Mouse (Mus musculus) thymus, adult 18-20 months (tissue): ENCODE measurements at regions not wholly inside any gene's neighbourhood (a gene's known extent, or its start where the extent isn't known, plus 50 kb on each side); places are given as distances from the start of the nearest gene placed in this dataset.

Source experiments
- DNase-seq, 2 experiments: peaks; one replicate each; pipeline ENCODE4 v3.0.0; 2022; ENCODE audit warnings: mixed read lengths in 2 of 2

DNA sequence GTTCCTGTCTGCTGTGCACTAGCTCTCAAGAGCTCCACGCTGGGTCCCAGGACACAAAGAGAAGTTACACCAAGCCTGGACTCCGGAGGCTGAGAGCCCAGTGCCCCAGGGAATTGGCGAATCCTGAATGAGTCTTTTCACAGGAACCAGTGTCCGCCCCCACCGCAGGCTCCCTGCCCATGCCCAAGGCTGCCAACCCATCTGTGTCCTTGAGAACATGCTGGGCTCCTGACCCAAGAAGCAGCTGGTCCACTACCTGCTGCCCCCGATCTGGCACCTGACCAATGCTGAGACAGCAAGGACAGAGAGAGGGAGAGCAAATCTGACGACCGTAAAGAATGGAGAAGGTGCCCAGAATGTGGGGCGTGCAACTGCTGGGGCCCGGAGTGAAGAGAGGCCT, 85.2 kb upstream of the Cplx2 start:
- no peak for DNase-seq

DNA sequence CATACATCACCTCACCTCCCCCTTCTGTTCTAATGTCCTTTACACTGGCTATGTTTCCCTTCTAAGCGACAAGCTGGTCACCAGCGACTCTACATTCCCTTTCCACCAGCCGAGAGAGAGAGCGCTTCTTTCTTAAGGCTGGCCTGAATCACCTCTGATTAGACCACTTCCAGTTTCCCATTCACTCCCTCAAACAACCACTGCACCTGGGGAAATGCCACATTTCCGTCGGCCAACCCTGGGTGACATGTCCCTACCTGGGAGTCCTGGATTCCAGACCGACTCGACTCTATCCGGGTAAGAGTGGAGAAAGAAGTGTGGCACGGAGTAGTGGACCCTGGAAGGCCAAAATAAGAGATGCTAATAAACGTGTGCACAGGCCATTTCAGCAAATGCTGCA, 84.5 kb upstream of the Cplx2 start:
- no peak for DNase-seq

DNA sequence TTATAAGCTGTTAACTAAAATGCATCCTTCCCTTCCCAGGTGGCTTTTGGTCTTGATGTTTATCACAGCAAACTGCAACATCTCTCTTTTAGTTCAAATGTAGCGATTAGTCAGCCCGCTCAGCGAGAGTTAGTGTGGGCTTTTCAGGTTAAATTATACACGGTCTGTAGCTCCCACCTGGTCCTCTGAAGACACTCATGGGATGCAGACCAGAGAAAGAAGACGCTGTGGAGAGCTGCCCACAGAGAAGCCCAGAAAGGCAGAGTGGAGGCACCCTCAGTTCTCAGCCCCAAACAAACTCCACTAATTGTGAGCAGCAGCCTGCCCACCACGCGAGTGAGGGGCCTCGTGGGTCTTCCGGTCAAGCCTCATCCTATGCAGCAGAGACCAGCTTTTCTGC, 81.1 kb upstream of the Cplx2 start:
- DNase-seq = no peak

DNA sequence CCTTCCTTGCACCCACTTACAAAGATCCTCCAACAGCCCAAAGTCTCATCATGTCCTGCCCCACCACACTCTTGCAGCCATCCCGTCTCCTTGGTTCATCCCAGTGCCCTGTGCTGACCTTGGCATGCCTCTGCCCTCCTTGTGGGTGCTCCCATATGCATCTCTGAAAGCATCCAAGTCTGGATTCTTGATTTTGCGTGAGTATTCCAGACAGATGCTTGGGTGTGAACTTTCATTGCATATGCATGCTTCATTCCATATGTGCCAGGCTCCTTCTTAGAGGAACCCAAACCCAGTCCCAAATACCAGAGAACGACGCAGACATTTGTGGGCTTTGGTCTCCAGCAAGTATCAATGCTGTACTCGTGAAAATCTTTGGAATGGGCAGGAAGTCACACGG, 78.8 kb upstream of the Cplx2 start:
- no peak for DNase-seq

- no peak for DNase-seq
These were observed 78.1 kb upstream of the Cplx2 start for GRCm38 (mm10) chr13:54293006-54293405.

- no peak for DNase-seq
These were observed 75.5 kb upstream of the Cplx2 start for GRCm38 (mm10) chr13:54295475-54296259.

- DNase-seq = no peak
These were observed 74.9 kb upstream of the Cplx2 start for GRCm38 (mm10) chr13:54296260-54296555.

- no peak for DNase-seq
These were observed 72.3 kb upstream of the Cplx2 start for GRCm38 (mm10) chr13:54298851-54299250.

GRCm38 (mm10) chr13:54299295-54299694, 71.9 kb upstream of the Cplx2 start:
- no peak for DNase-seq

- DNase-seq = no peak
These were observed 70.0 kb upstream of the Cplx2 start for GRCm38 (mm10) chr13:54301110-54301509.

GRCm38 (mm10) chr13:54301677-54302076, 69.5 kb upstream of the Cplx2 start:
- no peak for DNase-seq

- DNase-seq = peak in 1 of 2 experiments; percentile 7
These were observed 68.6 kb upstream of the Cplx2 start for GRCm38 (mm10) chr13:54302351-54303070.

GRCm38 (mm10) chr13:54303071-54303924, 67.9 kb upstream of the Cplx2 start:
- DNase-seq = peak; percentile 26 to 35

DNA sequence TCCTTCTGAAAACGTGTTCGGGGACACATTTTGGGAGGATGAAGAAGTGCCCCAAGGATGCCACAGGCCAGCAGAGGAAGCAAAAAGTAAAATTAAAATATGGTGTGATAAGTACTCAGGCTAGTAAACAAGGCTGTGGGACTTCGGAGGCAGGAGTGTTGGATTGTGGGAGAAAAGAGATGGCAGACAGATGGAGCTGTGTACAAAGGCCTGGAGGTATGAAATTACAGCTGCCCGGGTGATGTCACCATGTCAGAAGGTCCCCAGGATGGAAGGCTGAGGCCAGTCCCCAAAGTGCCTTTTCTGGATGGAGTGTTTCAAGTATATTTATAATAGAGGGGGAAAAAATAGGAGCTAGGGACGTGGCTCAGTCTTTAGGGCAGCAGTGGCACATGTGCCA, 66.9 kb upstream of the Cplx2 start:
- no peak for DNase-seq

GRCm38 (mm10) chr13:54308591-54308990, 62.6 kb upstream of the Cplx2 start:
- no peak for DNase-seq

DNA sequence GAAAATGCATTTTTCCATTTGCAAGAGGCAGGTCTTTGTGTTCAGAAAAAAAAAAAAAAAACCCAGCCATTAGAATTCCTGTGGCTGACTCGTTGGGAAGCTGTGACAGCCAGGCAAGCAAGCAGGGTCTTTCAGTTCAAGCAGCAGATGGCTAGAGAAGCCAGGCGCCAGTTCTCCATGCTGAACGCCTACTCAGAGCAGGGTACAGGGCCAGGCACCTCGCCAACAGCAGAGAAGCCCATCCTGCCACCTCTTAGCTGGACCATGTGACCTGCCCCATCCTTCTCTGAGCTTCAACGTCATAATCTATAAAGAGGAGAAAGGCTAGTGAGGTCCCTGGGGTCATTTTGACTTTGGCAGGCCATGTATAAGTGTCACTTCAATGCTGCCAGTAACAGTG, 61.8 kb upstream of the Cplx2 start:
- DNase-seq = no peak

DNA sequence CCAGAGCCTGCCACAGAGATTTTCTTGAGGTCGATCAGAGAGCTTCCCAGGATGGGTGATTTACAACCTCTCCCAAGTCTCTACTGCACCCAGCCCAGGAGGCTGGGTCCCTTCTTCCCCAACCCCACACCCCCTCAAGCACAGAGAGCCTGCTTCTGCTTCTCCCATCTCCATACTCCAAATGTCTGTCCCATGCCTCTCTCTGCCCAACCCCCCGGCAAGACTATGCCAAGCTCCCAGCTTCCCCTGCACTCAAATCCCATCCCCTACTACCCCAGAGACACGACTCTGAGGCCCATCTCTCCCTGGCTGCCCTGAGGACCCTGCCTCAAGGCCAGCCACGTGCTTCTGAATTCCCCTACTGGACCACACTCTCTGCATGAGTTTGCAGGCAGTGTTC, 61.0 kb upstream of the Cplx2 start:
- DNase-seq = no peak

DNA sequence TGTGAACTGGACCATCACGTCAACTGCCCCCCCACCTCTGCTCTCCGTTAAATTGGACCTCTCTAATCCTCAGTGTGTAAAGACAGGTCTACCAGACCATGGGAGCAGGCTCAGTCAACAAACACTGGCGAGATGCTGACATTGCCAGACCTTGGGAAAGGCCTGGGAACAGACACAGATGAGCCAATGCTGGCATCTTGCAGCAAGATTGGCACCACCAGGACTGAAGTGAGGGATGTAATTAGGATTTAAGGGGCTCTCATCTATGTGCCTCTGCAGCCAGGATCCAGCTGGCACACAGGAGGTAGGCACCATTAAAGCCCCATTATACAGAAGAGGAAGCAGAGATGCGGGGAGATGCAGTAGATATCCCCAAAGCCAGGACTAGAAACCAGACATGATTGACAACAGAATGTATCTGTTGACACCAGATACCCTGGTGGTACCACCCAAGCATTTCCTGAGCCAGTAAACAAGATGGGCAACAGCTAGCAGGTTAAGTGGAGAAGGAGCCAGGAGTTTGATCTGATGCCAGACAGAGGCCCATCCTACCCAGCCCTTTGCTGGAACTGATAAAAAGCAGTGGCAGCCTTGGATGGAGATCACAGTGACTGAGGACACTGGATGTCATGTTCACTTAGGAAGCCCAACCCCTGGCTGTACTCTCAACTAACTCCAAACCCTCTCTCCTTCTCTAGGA, 59.7 kb upstream of the Cplx2 start:
- no peak for DNase-seq

GRCm38 (mm10) chr13:54312405-54313185, 58.6 kb upstream of the Cplx2 start:
- no peak for DNase-seq

- DNase-seq = no peak
These were observed 55.8 kb upstream of the Cplx2 start for GRCm38 (mm10) chr13:54315333-54315732.

DNA sequence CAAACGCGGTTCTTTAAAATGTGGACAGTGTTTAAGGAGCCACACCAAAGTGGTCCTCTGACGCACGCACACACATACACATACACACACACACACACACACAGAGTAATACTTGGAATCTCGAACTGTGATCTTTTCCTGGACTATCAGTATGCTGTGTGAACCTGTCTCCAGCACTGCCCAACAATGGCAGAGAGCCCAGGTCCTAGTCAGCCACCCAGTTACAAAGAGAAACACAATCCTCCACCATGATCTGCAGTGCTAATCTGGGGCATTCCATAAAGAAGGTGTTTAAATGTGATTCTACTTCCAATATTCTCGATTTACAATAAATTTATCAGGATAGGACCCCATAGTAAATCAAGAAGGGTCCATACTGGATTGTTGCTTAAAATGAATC, 54.2 kb upstream of the Cplx2 start:
- no peak for DNase-seq

DNA sequence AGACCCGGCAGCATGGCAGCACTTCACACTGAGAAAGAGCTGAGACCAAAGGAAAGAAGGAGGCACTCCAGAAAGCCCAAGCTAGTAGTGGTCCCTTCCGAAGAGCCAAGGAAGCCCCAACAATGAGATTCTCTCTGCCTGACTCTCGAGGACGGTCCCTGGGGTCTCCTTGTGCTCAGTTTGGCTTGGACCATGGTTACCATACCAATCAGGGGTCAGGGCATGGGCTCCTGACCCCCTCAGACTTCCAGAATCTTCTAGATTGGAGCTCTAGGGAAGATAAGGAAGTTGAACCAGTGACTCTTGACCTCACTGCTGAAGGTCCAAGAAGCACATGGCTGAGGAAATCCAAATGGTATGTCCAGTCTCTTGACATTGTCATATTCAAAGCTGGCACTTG, 53.0 kb upstream of the Cplx2 start:
- no peak for DNase-seq
